Mouse (Mus musculus) G1E (cell line): ENCODE results near the gene Prr15l. TPM values are rescaled to one million over a fixed set of nuclear protein-coding genes. Genes with fewer than 3 reads are reported as not detected.
A peak's percentile ranks its signal among the peaks of the same experiment; 100 is the strongest.

Experiments used
- ATAC-seq: 2 replicates; pipeline ENCODE4 v1.8.0; 2016; ENCODE audit warnings: mild to moderate bottlenecking; ENCODE audit not compliant: insufficient number of reproducible peaks, poor library complexity, low FRiP score, severe bottlenecking; ENCODE audit errors: extremely low read depth
- DNase-seq: peaks from one replicate; pipeline ENCODE4 v3.0.0; 2012; ENCODE audit warnings: low spot score
- H3K27me3 ChIP-seq: 2 replicates; pipeline ENCODE4 v1.6.1; 2012; ENCODE audit warnings: mild to moderate bottlenecking, low read length, inconsistent platforms; ENCODE audit not compliant: insufficient read depth
- H3K36me3 ChIP-seq: replicated peaks from 2 replicates; pipeline ENCODE3; 2012; ENCODE audit warnings: mild to moderate bottlenecking, inconsistent platforms
- H3K4me1 ChIP-seq: 2 replicates; pipeline ENCODE4 v1.6.1; 2012; ENCODE audit warnings: low read depth, low read length, inconsistent platforms, mixed read lengths; ENCODE audit not compliant: insufficient read depth
- H3K4me3 ChIP-seq: 2 replicates; pipeline ENCODE4 v1.5.1; 2012; ENCODE audit warnings: low read depth, mild to moderate bottlenecking, inconsistent platforms, low read length, moderate library complexity, mixed read lengths
- H3K9me3 ChIP-seq: replicated peaks from 2 replicates; pipeline ENCODE4 v1.6.1; 2012; ENCODE audit warnings: inconsistent platforms
- CTCF ChIP-seq: IDR thresholded peaks from 2 replicates; pipeline ENCODE4 v1.5.1; 2012; ENCODE audit warnings: low read depth, low read length, inconsistent platforms, mixed read lengths
- GATA1 ChIP-seq: IDR thresholded peaks from 2 replicates; pipeline ENCODE4 v1.6.1; 2012; ENCODE audit warnings: borderline replicate concordance, low read length, inconsistent platforms, mixed read lengths
- GATA2 ChIP-seq: IDR thresholded peaks from 2 replicates; pipeline ENCODE4 v1.6.1; 2012; ENCODE audit warnings: low read depth, low read length, inconsistent platforms, borderline replicate concordance
- POLR2AphosphoS5 ChIP-seq: IDR thresholded peaks from 2 replicates; pipeline ENCODE4 v1.6.1; 2012; ENCODE audit warnings: low read depth, low read length, inconsistent platforms; ENCODE audit not compliant: insufficient replicate concordance
- TAL1 ChIP-seq: conservative IDR thresholded peaks from 2 replicates; pipeline ENCODE4 v1.6.1; 2012; ENCODE audit warnings: low read depth, low read length, inconsistent platforms, mixed read lengths
- polyA plus RNA-seq: library from polyadenylated mRNA; stranded (reverse); fragments of >175 nt; gene quantifications from 2 replicates; pipeline ENCODE4 v1.2.3, GENCODE M21; 2012
- total RNA-seq, 2 experiments: library from RNA; stranded (forward) in 1 of 2; stranded (reverse) in 1 of 2; fragments of 200-1000 nt in 1 of 2; fragments of >200 nt in 1 of 2; fragmentation: Nextera tagmentation in 1 of 2; gene quantifications; 2 replicates each; pipeline ENCODE4 v1.2.3; 2014 to 2017

Prr15l gene
- total and polyA plus RNA-seq, 3 experiments = 0.05 to 0.17 TPM; not detected in 1

- Histone ChIP-seq H3K27me3 (peaks cover 11% of the 10 kb centered on the region), H3K4me3 (no peak overlapping the region), H3K4me1 (peaks cover 15% of the 10 kb centered on the region), H3K9me3 (no peaks in the 10 kb centered on the region), H3K36me3 (peaks cover 62% of the 10 kb centered on the region)
- TF ChIP-seq TAL1 (no peak), CTCF (no peak), GATA1 (no peak), GATA2 (no peak), POLR2AphosphoS5 (no peak)
- no peak for DNase-seq
- no peak for ATAC-seq
These were observed 21.3 kb upstream of the Prr15l start for GRCm38 (mm10) chr11:96906431-96907161.

- H3K36me3 ChIP-seq = peaks cover 82% of the 10 kb centered on the region
- DNase-seq (no peak), ATAC-seq (no peak)
- no peak overlapping the region for H3K4me3 ChIP-seq
- H3K27me3 ChIP-seq = no peaks in the 10 kb centered on the region
- H3K4me1 ChIP-seq = peaks cover 23% of the 10 kb centered on the region
- TF ChIP-seq TAL1 (no peak), POLR2AphosphoS5 (no peak), GATA2 (no peak), CTCF (no peak), GATA1 (no peak)
- no peaks in the 10 kb centered on the region for H3K9me3 ChIP-seq
These were observed 19.3 kb upstream of the Prr15l start for GRCm38 (mm10) chr11:96908594-96908993.

GRCm38 (mm10) chr11:96910003-96910402 lies 17.9 kb upstream of the Prr15l start:
- Histone ChIP-seq H3K36me3 (peaks cover 95% of the 10 kb centered on the region), H3K4me1 (peaks cover 28% of the 10 kb centered on the region), H3K4me3 (no peak overlapping the region), H3K9me3 (no peaks in the 10 kb centered on the region), H3K27me3 (no peaks in the 10 kb centered on the region)
- peak; percentile 40; the same call in 1 of the 2 replicates for ATAC-seq
- no peak for TF ChIP-seq GATA2
- TF ChIP-seq TAL1 = no peak
- peak; percentile 40; the same call in 1 of the 2 replicates for TF ChIP-seq CTCF
- peak; percentile 63 for DNase-seq

- H3K27me3 ChIP-seq = no peaks in the 10 kb centered on the region
- no peak for DNase-seq
- no peaks in the 10 kb centered on the region for H3K9me3 ChIP-seq
- ATAC-seq = no peak
- peaks cover 37% of the 10 kb centered on the region for H3K4me1 ChIP-seq
- H3K4me3 ChIP-seq = no peak overlapping the region
- TF ChIP-seq CTCF (no peak), TAL1 (no peak), GATA1 (no peak)
- peaks cover 75% of the 10 kb centered on the region for H3K36me3 ChIP-seq
These were observed 15.2 kb upstream of the Prr15l start for GRCm38 (mm10) chr11:96912682-96913081.

DNA sequence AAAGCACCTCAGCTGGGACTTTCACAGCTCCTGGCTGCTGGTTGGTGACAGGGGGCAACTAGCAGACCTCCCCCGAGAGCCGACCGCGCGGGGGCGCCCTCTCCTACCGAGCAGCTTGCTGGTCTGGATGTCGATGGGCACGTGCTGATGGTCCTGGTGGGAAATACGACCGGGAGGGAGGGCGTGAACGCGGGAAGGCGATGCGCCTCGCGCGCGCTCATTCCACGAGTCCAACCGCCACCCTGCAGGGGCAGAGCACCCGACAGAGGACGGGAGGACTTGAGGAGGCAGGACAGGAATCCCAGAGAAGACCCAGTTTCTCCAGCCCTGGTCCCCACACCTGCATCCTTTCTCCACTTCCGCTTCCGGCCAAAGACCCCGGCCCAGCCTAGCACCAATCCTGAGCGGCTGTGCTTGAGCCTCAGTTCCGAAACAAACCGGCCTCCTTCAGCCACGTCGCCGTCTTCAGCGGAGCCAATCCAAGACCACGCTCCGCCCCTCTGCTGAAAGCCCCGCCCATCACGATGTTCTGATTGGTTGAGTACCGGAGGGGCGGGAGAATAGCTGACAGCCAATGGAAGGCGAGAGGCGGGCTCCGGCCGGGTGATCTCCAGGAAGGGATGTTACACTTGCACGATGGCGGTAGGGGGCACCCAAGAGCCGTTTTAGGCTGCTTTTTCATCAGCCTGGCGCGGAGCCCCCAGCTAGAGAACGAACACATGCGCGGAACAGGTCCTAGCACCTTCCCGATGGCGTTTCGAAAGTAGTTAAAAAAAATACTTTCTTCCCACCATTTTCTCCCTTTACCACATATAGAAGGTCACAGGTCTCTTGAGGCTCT lies 11.6 kb upstream of the Prr15l start, which contains the start of gene Cdk5rap3:
Gene Cdk5rap3 (minus strand): TSS at position 453 of the 841 bp plus-strand sequence.
- peak; percentile 38 for TF ChIP-seq CTCF
- no peak for TF ChIP-seq POLR2AphosphoS5
- TF ChIP-seq GATA1 = no peak
- H3K27me3 ChIP-seq = no peaks in the 10 kb centered on the region
- ATAC-seq (peak; percentile 98), DNase-seq (peak; percentile 95)
- H3K36me3 ChIP-seq = peaks cover 39% of the 10 kb centered on the region
- no peaks in the 10 kb centered on the region for H3K9me3 ChIP-seq
- peak within 1 kb of the TSS; percentile 79 for H3K4me3 ChIP-seq
- peaks cover 68% of the 10 kb centered on the region for H3K4me1 ChIP-seq

DNA sequence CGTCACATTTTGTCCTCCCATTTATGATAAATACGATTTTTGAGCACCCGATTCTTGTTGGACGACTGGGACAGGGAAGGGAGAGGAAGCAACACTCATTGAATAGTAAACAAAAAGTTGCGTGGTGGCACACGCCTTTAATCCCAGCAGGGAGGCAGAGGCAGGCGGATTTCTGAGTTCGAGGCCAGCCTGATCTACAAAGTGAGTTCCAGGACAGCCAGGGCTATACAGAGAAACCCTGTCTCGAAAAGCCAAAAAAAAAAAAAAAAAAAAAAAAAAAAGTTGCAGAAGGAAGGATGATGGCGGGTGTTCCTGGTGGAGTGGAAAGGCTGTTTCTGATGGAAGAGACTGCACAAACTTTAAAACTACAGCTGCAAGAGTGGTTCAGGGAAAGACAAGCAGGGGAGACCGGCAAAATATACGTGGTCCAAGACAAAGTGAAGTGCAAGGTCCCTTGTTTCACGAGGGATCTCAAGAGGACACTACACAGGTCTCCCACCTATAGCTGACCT lies 11.0 kb upstream of the Prr15l start:
- Histone ChIP-seq H3K27me3 (no peaks in the 10 kb centered on the region), H3K36me3 (peaks cover 32% of the 10 kb centered on the region), H3K4me1 (peaks cover 69% of the 10 kb centered on the region), H3K4me3 (peak overlapping the region; percentile 79; the same call in 1 of the 2 replicates), H3K9me3 (no peaks in the 10 kb centered on the region)
- TF ChIP-seq TAL1 = no peak
- no peak for TF ChIP-seq POLR2AphosphoS5
- no peak for TF ChIP-seq CTCF
- no peak for TF ChIP-seq GATA2
- TF ChIP-seq GATA1 = no peak
- DNase-seq (no peak), ATAC-seq (no peak)
